23 mouse cellular contexts compared by ENCODE assay signal in the genomic region with DNA sequence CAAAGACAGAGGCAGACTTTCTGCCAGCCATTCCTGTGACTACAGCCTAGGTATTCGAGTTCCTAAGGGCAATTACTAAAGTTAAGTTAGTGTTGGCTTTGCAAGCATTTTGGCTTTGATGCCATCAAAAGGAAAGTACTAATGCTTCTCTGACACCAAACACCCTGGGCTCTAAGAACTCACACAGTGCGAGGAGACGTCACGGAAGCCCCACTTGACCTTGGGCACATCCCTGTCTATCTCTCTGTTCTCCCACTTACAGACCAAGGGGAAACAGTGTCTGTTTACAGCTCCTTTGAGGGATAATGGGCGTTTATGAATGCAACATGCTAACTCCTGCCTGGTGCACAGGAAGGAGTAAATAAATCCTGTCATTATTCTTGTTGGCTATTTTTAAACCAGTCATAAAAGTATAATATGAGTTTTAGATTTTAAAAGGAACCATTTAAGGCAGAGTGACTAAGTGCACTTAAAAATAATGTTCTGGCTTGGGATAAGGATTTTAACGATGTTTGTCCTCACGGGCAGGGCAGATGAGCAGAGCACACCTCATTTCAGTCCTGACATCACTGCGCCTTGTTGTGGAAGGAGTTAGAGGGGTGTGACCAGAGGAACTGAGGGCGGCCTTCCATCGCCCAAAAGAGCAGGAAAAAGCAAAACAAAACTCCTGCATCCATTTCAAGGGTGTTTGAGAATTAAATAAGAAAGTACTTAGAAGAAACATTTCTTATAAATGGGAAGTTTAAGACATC. TPM values are rescaled to one million over a fixed set of nuclear protein-coding genes. Genes with fewer than 3 reads are reported as not detected.
DNase-seq lines count a peak whose midpoint lies in the region; ATAC-seq and TF ChIP-seq lines count a peak whose summit lies in the region.
"Had no signal": no experiment of that assay in that cellular context is flagged by ENCODE, and none has a peak within 500 bp of the region (broad histone marks: within the 10 kb centered on the region; RNA-seq: fewer than 3 reads in every experiment).

No protein-coding gene starts in this region.

- H3K4me3 ChIP-seq in heart, postnatal 0 days (ENCODE audit: low read depth, low read length): no peak overlapping the region
- H3K4me3 ChIP-seq in heart, embryonic 12.5 days: no peak overlapping the region
- H3K4me3 ChIP-seq in brown adipose tissue, adult 24 weeks (ENCODE audit: insufficient read depth, low read depth, low read length): no peak overlapping the region
- H3K4me3 ChIP-seq: embryonic facial prominence, embryonic 15.5 days had no signal

- no peak for TF ChIP-seq EP300 in heart, postnatal 0 days (IDR thresholded peaks at IDR 0.05; ENCODE audit: low read depth)

- no peaks in the 10 kb centered on the region for H3K27me3 ChIP-seq in heart, postnatal 0 days (ENCODE audit: control insufficient read depth, insufficient read depth, low read length)
- no peaks in the 10 kb centered on the region for H3K27me3 ChIP-seq in heart, embryonic 12.5 days (replicated peaks)
- H3K27me3 ChIP-seq: embryonic facial prominence, embryonic 15.5 days had no signal

- WGBS in heart, postnatal 0 days: 47% methylated on average over 10 of the region's 10 CpGs
- WGBS in heart, embryonic 12.5 days: 60% methylated on average over 10 of the region's 10 CpGs

- DNase-seq in adrenal gland, adult (ENCODE audit: inconsistent age in 2 of 2, low spot score in 1 of 2): peak; percentile 15 to 55
- no peak for DNase-seq in adrenal gland, postnatal 10 days
- no peak for DNase-seq in heart, postnatal 0 days (ENCODE audit: low spot score)
- DNase-seq in kidney, postnatal 14 days: peak; percentile 57
- no peak for DNase-seq in spleen, postnatal 36 days (ENCODE audit: low spot score in 2 of 2)
- no peak for DNase-seq in embryo, embryonic 10.5 days (ENCODE audit: low spot score)
- DNase-seq: adrenal gland, postnatal 25 days; cerebellum, adult 18-20 months; cerebellum, postnatal 25 days; forebrain, postnatal 0 days; gastrocnemius, postnatal 10 days; right cerebral cortex, postnatal 14 days; thymus, postnatal 14 days had no signal

- no peaks in the 10 kb centered on the region for H3K9me3 ChIP-seq in heart, postnatal 0 days (replicated peaks; ENCODE audit: control insufficient read depth, low read length)
- no peaks in the 10 kb centered on the region for H3K9me3 ChIP-seq in heart, embryonic 12.5 days (replicated peaks)
- H3K9me3 ChIP-seq: embryonic facial prominence, embryonic 15.5 days had no signal

- ATAC-seq in heart, postnatal 0 days (ENCODE audit: insufficient read depth, low read depth): no peak
- no peak for ATAC-seq in heart, embryonic 12.5 days (ENCODE audit: insufficient number of reproducible peaks, low FRiP score)
- ATAC-seq: activated CD4-positive, CD25-positive, alpha-beta regulatory T cell, adult 4 months; forebrain, postnatal 0 days had no signal

- peak overlapping the region; percentile 79; the same call in 1 of the 2 replicates for H3K27ac ChIP-seq in heart, postnatal 0 days (ENCODE audit: low read depth)
- no peak overlapping the region for H3K27ac ChIP-seq in heart, embryonic 12.5 days (ENCODE audit: poor library complexity, severe bottlenecking)
- peak overlapping the region; percentile 33 for H3K27ac ChIP-seq in brown adipose tissue, adult 24 weeks (replicated peaks; ENCODE audit: low read depth, low read length)
- H3K27ac ChIP-seq: embryonic facial prominence, embryonic 15.5 days had no signal

- no peak overlapping the region for H3K9ac ChIP-seq in heart, postnatal 0 days (replicated peaks; ENCODE audit: low read depth, low read length)
- no peak overlapping the region for H3K9ac ChIP-seq in heart, embryonic 12.5 days
- H3K9ac ChIP-seq: embryonic facial prominence, embryonic 15.5 days; forebrain, postnatal 0 days had no signal

- no peak overlapping the region for H3K4me2 ChIP-seq in heart, postnatal 0 days (ENCODE audit: low read depth, low read length)
- H3K4me2 ChIP-seq in heart, embryonic 12.5 days: no peak overlapping the region
- H3K4me2 ChIP-seq: embryonic facial prominence, embryonic 15.5 days; liver, embryonic 11.5 days had no signal

- TF ChIP-seq CTCF in heart, postnatal 0 days (IDR thresholded peaks at IDR 0.05; ENCODE audit: low read depth): no peak

- peaks cover 40% of the 10 kb centered on the region for H3K4me1 ChIP-seq in heart, postnatal 0 days (ENCODE audit: control insufficient read depth, insufficient read depth)
- H3K4me1 ChIP-seq in heart, embryonic 12.5 days (replicated peaks): peaks cover 30% of the 10 kb centered on the region
- H3K4me1 ChIP-seq in brown adipose tissue, adult 24 weeks (ENCODE audit: control insufficient read depth, insufficient read depth, insufficient read length, low read length): peaks cover 23% of the 10 kb centered on the region
- H3K4me1 ChIP-seq: embryonic facial prominence, embryonic 15.5 days had no signal

- 0 out of 2 replicates have a peak, but pooled peaks cover 5% of the 10 kb centered on the region for H3K36me3 ChIP-seq in heart, postnatal 0 days (replicated peaks; ENCODE audit: control insufficient read depth, insufficient read depth, low read length)
- no peaks in the 10 kb centered on the region for H3K36me3 ChIP-seq in heart, embryonic 12.5 days
- H3K36me3 ChIP-seq: embryonic facial prominence, embryonic 15.5 days had no signal

RNA-seq across cellular contexts. Expression of a gene that starts 22.2 kb away (rescaled TPM):
- 10 to 100 TPM; 44.9 to 47.4 TPM for total RNA-seq in adrenal gland, postnatal 10 days (2021)
- 27.8 and 35.5 TPM in 2 replicates for total RNA-seq in heart, postnatal 0 days (2014; rRNA removed; ENCODE audit: low replicate concordance)
- 3.9 TPM in 2 replicates for polyA plus RNA-seq in heart, postnatal 0 days (2015; fragmentation: Nextera tagmentation; extraction: Ambion mirVana)
- 6.4 and 7.0 TPM in 2 replicates for polyA plus RNA-seq in heart, embryonic 12.5 days (2016; fragmentation: Nextera tagmentation; extraction: Ambion mirVana)
- polyA plus RNA-seq in brown adipose tissue, adult 24 weeks (2012; ENCODE audit: insufficient read depth, insufficient read length, missing spikeins): 4.0 and 6.2 TPM in 2 replicates
- total RNA-seq: megakaryocyte-erythroid progenitor cell, adult 5-6 weeks; neutrophil, adult 5-6 weeks had no signal

RNA-seq across cellular contexts. Expression of a gene that starts 52.0 kb away (rescaled TPM):
- not detected for total RNA-seq in adrenal gland, postnatal 10 days (2021)
- total RNA-seq in heart, postnatal 0 days (2014; rRNA removed; ENCODE audit: low replicate concordance): 0.15 and 0.35 TPM in 2 replicates
- polyA plus RNA-seq in heart, postnatal 0 days (2015; fragmentation: Nextera tagmentation; extraction: Ambion mirVana): 0.26 TPM in 2 replicates
- polyA plus RNA-seq in heart, embryonic 12.5 days (2016; fragmentation: Nextera tagmentation; extraction: Ambion mirVana): 0.10 and 0.13 TPM in 2 replicates
- not detected in 2 replicates for polyA plus RNA-seq in brown adipose tissue, adult 24 weeks (2012; ENCODE audit: insufficient read depth, insufficient read length, missing spikeins)
- total RNA-seq: adrenal gland, postnatal 25 days; forebrain, postnatal 0 days; layer of hippocampus, postnatal 10 days; megakaryocyte-erythroid progenitor cell, adult 5-6 weeks; midbrain, postnatal 0 days; neutrophil, adult 5-6 weeks had no signal
- polyA plus RNA-seq: activated CD4-positive, CD25-positive, alpha-beta regulatory T cell, adult 4 months; forebrain, postnatal 0 days; hindbrain, embryonic 11.5 days; liver, embryonic 11.5 days; midbrain, postnatal 0 days had no signal

Comparison
In these comparisons a context has a peak if more than half of its experiments do, and no peak if none do; other contexts are left out.
1. DNase-seq: peak in adrenal gland, adult (2 of 2) and kidney, postnatal 14 days (single experiment); none in adrenal gland, postnatal 10 days (single experiment), heart, postnatal 0 days (single experiment), spleen, postnatal 36 days (0 of 2) and embryo, embryonic 10.5 days (single experiment).